Mouse (Mus musculus) left cerebral cortex, postnatal 36 days (tissue): Measurements from ENCODE around the gene Shisa8. TPM values are rescaled to one million over a fixed set of nuclear protein-coding genes. Genes with fewer than 3 reads are reported as not detected.

Experiments used
- DNase-seq, 2 experiments: peaks; one replicate each; pipeline ENCODE4 v3.0.0; 2021 to 2022; ENCODE audit warnings: low spot score in 2 of 2, mixed read lengths in 1 of 2
- intact Hi-C: fragments of 180-260 bp; cut with DNase I; formaldehyde crosslinking; loops from one replicate; pipeline ENCODE4 v1.15.1; 2025
- total RNA-seq, 2 experiments: library from RNA; stranded (reverse); gene quantifications; 2 replicates each; pipeline ENCODE4 v1.2.3; 2021

The Shisa8 gene
- total RNA-seq, 2 experiments from 2014 or later = 3.6 to 4.7 TPM

DNA sequence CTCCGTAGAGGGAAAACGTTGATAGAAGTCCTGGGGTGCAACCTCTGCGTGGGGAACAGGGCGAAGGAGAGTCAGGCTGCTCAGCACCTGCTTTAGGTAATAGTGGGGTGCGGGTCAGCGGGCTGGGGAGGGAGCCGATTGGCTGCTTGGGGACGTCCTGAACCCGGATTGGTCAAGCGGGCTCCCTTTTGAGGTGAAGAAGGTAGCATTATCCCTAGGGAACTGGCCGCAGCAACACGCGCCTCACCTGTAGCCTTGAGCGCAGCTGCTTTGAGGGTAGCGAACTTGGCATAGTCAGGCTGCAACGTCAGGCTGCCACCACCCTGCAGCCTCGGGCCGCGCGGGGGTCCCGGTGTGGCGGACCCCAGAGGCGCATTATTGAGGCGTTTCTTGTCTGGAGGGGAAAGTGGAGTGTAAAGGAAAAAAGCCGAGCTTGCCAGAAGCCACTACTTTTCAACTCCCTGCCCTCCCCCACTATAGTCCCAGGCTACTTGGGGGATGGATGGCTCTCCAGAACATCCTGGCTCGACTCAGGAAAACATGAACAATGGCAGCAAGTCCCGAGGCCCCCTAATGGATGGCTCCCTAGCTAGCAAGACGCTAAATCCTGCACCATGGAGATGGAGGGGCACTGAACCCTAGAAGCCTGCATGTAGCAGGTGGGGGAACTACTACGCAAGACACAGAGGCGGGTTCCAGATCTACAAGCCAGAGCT lies 5.0 kb downstream of the Shisa8 start:
- intact Hi-C loops = no loop called here

DNA sequence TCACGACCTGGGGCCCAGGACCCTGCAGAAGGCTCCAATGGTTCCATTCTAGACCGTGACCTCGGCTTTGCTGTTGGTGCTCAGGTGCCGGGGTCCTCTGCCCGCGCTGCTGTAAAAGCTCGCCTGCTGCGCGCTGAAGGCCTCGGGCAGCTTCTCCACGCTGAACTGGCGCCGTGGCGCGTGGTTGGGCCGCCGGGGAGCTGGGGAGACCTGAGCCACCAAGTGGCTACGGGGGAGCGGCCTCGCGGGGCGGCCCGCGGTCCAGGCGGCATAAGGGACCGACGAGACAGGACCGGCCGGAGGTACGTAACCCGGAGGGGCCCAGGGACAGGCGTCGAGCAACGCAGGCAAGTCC lies 5.5 kb downstream of the Shisa8 start:
- intact Hi-C loops = no loop called here
- DNase-seq = no peak

More for the DNA sequence above, 5.0 kb downstream of the Shisa8 start:
- no peak for DNase-seq

DNA sequence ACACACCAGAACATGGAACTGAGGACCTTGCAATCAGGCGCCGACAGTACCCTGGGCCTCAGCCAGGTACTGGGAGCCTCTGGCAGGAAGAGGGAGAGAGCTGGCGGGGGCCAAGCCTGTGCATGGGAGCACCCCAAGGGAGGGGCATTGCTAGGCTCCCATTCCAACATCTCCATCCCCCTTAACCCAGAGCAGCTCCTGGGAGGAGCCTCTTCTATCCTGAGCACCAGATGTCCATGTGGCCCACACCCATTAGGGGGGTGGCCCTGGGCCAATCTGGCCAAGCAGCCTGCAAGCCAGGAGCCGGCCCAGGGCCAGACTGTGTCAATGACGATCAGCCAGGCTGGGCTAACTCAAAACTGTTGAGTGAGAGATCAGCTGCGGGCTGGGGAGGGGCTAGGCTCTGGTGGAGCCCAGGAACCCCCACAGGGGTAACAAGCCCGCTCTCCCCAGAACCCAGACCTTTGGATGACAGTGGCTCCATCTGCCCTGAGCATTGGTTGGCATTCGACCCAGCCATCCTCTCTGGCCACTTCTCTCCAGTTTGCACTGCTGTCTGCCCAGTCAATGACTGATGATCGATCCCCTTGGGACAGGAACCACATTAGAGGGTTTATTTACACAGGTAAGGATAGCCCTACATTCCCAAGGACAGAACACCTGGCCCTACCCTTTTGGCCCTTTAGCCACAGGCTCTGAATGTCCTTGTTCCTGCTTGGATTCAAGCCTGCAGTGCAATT lies 6.1 kb downstream of the Shisa8 start:
- DNase-seq = no peak
- intact Hi-C loops = no loop called here

DNA sequence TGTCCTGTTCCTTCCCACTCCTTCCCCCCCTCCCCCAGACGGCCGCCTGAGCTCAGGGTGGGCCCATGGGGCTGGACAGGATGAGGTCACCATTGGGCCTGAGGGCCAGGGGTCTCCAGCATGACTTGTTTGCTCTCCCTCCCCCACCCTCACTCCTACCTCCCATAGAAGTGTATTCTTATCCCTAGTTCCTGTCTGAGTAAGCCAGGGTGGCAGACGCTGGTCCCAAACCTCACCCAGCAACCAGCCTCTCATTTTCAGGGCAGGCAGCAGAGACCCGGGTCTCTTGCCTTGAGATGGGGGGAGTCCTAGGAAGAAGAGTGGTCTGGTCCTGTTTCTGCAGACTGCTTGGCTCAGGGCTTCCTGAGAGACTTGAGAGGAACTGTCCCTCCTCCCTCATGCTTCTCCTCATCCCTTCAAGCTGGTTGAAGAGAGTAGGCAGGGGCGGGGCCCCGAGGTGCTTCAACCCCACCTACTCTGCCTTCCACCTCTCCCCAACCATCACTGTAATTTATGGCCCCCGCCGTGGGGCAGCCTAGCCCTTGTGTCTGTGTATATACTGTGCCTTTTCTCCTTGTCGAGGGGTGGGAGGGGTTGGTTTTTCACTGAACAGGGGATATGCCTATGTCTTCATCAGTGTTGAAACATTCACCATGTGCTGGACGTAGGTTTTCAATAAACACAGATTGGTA lies 7.8 kb downstream of the Shisa8 start:
- intact Hi-C loops = no loop called here
- no peak for DNase-seq

DNA sequence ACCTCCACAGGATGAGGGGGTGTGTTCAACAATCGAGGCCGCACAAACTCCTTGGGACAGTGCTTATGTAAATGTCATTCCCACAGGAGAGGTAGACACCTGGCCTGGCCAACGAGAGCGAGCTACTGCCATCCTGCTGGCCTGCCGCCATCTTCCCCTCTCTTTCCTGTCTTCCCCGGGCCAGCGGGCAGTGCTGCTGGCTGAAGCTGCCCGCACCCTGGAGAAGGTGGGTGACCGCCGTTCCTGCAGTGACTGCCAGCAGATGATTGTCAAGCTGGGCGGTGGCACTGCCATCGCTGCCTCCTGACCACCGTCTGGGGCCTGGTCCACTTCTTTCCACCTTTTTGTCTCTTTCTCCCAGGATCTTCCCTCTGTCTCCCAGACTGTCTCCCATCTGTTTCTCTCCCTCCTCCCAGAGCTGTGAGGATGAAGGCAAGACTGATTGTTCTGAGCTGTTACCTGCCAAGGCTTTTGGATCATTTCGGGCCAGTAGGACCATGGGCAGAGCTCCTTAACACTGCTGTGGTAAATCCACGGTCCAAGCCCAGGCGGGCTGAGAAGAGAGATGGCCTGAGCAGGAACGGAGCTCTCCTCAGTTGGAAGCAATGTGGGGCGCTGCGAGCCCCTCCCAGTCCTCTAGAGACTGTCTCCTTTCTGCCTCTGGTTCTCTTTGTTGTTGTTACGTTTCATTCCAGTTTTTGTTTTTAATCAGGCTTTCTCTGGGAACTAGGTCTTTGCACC lies 8.8 kb downstream of the Shisa8 start:
- DNase-seq = no peak
- intact Hi-C loops = no loop called here

DNA sequence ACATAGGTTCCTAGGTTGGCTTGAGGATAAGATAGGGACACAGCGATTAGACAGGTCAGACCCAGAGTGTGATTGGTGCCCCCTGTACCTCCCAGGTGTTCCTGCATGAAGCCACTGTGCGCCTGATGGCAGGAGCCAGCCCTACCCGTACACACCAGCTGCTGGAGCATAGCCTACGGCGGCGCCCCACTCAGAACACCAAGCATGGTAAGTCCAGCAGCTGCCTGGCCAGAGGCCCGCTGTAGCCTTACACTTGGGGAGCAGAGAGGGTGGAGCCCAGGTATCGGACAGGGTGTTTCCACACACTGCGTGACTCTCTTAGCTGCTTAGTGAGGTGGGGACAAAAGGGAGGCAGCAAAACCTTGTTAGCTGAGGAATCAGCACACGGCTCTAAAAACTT lies 9.5 kb downstream of the Shisa8 start:
- intact Hi-C loops = no loop called here
- no peak for DNase-seq

DNA sequence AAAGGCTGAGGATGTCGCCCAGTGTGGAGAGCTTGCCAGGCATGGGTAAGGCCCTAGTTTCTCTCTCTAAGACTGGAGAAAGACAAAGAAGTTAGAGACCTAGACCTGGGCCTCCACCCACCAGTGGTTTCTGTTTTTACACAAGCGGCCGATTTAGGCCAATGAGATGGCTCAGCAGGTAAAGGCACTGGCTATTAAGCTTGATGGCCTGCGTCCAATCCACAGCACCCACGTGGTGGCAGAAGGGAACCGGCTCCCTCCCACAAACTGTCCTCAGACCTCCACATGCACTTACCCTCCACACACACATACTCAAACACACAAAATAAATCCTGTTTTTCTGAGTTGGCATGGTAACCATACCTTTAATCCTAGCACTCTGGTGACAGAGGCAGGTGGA lies 10.5 kb downstream of the Shisa8 start:
- no peak for DNase-seq
- intact Hi-C loops = no loop called here

DNA sequence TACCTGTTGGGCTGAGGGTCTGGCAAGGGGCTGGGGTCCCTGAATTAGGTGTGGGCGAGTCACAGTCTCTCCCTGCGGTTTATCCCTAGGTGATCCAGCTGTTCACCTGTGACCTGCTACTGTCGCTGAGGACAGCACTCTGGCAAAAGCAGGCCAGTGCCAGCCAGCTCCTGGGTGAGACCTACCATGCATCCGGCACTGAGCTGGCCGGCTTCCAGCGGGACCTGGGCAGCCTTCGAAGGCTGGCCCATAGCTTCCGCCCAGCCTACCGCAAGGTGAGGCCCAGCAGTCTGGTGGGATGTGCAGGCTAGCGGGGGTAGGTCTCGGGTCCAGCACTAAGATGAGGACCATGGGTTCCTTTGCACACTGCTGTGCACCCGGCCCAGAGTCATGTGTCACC lies 13.1 kb downstream of the Shisa8 start:
- no peak for DNase-seq
- intact Hi-C loops = no loop called here

DNA sequence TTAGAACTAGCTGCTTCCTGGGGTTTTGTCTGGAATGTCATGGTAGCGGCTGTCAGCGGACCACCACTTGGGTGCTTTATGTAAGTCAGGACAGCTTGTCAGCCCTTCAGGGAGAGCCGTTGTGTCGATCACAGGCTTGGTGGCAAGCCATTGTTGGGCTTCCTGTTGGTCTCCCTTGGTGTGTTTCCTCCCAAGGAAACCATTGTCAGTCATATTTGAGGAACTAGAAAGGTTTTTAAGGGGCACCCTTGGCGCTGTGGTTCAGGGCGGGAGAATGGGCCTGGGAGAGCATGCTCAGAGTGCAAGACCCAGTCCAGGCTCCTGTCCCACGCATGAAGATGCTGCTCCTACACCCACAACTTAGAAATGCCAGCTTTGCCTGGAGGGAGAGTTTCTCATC lies 14.3 kb downstream of the Shisa8 start:
- intact Hi-C loops = no loop called here
- no peak for DNase-seq

DNA sequence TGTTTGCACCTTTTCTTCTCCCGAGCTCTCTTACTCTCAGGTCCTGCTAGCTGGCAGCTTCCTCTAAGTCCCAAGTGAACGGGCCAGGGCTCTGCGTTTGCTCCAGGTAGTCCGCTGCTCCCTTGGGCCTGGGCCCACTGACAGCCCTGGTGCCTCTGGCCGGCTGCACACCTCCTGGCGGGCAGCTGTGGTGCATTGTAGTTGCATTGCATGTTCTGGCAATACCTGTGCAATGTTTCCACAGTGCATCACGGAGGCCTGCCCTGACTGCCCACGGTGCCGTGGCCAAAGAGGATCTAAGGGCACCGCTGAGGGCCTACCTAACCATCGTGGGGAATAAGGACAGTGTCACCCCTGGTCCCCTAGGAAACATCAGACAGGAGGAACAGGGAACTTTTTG lies 14.7 kb downstream of the Shisa8 start:
- intact Hi-C loops = no loop called here
- DNase-seq = no peak

DNA sequence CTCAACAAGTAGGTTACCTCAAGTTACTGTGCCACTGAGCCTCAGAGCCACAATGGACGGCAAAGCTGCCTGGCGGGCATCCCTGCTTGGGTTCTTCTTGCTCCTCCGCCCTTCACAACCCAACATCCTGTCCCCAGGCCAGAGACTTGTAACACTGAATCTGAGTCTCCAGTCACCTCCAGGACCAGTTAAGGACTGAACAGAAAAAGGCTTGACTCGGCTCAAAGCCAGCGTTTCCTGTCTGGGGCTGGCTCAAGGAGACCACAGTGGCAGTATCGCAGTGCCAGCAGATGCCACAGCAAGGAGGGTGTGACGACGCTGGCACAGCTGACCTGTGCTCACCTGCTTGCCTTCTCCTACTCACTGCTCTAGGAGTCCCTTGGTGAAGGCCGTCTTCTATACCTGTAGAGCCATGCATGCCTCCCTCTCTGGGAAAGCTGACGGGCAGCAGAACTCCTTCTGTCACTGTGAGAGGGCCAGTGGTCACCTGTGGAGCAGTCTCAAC lies 15.3 kb downstream of the Shisa8 start:
- no peak for DNase-seq
- intact Hi-C loops = no loop called here

DNA sequence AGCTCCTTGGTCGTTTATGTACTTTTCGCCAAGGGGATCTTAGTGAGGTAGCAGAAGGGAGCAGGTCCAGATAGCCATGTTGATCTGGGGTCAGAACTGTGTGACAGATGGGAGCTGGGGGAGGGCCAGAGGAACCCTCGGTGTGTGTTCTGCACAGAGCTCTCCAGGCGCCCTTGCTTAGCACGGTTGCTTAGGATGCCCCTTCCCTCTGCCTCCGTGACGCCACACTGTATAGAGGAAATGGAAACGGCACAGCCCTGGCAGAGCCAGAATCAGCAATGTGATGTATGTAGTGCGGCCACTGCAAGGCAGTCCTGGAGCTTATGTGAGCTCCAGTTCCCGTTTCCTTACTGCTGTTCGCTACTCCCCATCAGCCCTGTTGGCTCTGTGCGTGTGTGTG lies 16.3 kb downstream of the Shisa8 start:
- no peak for DNase-seq
- intact Hi-C loops = no loop called here

DNA sequence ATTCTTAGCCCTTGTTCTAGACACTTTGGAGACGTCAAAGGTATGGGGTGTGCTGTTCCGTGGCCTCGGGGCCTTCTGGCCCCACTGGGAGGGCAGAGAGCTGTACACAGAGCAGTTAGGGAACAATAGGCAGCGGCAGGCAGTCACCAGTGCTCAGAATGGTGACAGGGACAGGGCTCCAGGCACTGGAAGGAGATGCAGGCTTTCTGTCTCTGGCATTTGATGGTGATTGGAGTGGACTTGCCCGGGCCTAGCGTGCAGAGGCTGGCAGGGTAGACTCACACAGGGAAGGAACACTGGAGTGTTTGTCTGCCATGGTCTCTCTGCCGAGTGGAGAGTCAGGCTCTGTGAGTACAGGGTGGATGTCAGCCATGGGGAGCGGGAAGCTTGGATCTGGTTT lies 20.0 kb downstream of the Shisa8 start:
- intact Hi-C loops = no loop called here

DNA sequence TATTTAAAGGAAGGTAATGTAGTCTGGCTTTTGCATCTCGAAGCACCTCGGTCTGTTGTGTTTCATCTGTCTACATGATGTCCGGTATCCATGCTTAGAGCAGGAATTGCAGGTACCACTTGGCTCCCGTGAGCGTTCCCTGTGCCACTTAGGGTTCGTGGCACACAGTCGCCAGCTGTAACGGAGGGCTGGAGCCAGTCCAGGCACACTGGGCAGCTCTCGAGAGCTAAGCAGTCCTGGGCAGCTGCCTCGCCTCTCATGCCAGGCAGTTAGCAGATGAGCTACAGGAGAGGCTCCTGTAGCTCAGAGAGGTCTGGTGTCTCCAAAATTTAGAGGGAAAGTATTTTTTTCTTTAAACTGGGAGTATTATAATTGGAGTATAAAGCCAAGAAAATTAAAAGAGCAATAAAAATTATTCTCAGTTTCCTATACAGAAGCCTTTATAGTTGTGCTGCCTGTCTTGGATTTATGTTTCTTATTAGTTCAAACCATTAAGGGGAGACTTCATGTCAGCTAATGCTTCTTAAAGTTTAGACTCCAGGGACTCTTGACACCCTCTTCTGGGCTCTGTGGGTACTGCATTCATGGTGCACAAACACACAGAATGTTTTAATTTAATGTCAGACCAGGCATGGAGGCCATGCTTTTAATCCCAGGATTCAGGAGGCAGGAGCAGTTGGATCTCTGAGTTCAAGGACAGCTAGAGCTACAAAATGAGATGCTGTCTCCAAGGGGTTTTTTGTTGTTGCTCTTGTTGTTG lies 24.0 kb downstream of the Shisa8 start:
- intact Hi-C loops = no loop called here
- no peak for DNase-seq

More for the DNA sequence above, 20.0 kb downstream of the Shisa8 start:
- DNase-seq = no peak

DNA sequence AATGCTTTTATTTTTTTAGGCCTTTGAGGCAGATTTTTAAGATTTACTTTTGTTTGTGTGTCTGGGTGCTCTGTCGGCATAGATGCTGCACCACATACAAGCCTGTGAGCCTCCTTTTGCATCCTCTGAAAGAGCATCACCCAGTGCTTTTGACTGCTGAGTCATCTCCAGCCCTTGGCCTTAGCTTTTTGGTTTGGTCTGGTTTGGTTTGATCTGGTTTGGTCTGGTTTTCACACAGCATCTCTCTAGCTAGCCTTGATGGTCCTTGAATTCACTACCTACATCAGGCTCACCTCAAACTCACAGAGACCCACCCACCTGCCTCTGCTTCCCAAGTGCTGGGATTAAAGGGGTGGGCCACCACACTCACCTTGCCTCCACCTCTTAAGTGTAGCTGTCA lies 24.7 kb downstream of the Shisa8 start:
- intact Hi-C loops = no loop called here
- no peak for DNase-seq

DNA sequence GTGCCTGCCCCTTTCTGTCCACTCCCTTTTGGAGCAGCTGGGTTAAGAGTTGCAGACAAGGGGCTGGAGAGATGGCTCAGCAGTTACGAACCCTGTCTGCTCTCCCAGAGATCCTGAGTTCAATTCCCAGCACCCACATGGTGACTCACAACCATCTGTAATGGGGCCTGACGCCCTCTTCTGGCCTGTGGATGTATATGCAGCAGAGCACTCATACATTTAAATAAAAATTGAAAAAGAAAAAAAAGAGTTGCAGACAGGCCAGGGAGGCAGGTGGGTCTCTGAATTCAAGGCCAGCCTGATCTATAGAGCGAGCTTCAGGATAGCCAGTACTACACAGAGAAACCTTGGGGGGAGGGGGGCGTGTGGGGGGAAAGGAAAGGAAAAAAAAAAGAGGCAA lies 25.2 kb downstream of the Shisa8 start:
- intact Hi-C loops = no loop called here

DNA sequence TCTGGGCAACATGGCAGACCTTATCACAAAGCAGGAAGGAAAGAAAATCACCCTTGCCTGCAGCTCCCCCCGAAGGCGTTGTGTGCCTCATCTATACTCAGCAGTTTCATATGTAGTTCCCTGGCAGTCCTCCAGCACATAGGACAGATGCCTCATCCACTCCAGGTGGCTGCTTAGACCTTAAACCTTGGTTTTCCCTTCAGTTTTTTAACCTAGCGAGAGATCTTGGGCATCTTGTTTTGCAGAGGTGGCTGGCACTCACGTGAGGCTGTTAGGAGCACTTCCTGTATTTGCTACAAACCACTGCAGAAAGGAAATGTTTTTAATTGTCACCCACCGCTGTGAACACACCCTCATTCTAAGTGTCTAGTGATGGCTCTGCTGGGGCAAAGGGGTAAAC lies 25.7 kb downstream of the Shisa8 start:
- intact Hi-C loops = no loop called here
- DNase-seq = no peak

More for the DNA sequence above, 25.2 kb downstream of the Shisa8 start:
- no peak for DNase-seq

DNA sequence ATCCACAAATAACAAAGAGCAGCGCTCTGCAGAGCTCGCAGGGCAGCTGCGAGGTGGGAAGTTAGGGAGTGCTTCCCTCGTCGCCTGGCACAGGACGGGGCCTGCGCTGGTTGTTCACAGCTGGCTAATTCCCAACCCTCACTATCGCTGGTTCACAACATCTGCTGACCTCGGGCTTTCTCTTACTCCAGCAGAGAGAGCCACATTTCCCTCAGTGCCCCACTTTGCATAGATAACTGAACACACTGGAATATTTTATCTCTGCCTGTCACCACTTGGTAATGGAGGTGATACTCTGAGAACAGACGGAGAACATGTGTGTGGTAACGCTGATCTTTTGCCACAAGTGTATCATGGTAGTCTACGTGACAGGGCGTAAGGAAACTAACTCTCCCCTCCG lies 26.5 kb downstream of the Shisa8 start:
- intact Hi-C loops = no loop called here
- DNase-seq = no peak

DNA sequence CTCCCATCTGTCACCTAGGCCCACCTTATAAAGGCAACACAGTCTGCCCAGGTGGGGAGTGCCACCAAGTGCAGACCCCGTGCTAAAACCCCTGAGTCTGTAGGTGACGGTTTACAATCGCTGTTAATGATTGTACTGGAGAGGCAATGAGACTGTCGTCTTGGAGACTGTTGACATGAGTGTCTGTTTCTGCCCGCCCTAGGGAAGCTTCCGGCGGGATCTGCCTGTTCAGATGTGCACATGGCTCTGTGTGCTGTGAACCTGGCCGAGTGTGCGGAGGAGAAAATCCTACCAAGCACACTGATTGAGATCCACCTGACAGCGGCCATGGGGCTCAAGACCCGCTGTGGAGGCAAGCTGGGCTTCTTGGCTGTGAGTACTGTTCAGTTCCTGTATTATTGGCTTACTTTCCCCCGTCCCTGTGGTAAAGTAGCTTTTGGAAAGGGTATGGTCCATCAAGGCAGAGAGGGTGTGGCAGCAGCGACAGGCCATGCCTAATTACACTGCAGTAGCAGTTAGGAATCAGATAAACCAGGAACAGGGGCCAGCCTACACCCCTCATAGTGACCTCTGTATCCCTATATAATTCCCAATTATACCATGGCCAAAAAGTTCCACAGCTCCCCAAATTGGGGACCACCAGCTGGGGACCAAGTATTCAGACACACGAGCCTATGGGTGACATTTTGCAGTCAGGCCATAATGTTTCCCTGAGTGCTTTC lies 27.4 kb downstream of the Shisa8 start:
- intact Hi-C loops = no loop called here
- no peak for DNase-seq
